Mouse (Mus musculus) cortical plate, adult 2 months (tissue): Measurements from ENCODE around the gene Hoxd8. TPM values are rescaled to one million over a fixed set of nuclear protein-coding genes. Genes with fewer than 3 reads are reported as not detected.

ENCODE experiments used
- H3K27ac ChIP-seq: fragments of 200-500 bp; 2 replicates; pipeline ENCODE4 v1.5.1; 2012; ENCODE audit warnings: low read length, control low read depth, inconsistent platforms; ENCODE audit not compliant: insufficient read depth
- H3K4me1 ChIP-seq: fragments of 200-500 bp; 2 replicates; pipeline ENCODE4 v1.6.1; 2011; ENCODE audit warnings: low read length; ENCODE audit not compliant: control insufficient read depth, insufficient read depth
- H3K4me3 ChIP-seq: fragments of 200-500 bp; 2 replicates; pipeline ENCODE4 v1.5.1; 2011; ENCODE audit warnings: mild to moderate bottlenecking, low read length, control low read depth; ENCODE audit not compliant: insufficient read depth
- CTCF ChIP-seq: fragments of 200-500 bp; IDR thresholded peaks from 2 replicates; pipeline ENCODE4 v1.5.1; 2011; ENCODE audit warnings: mild to moderate bottlenecking, control low read depth, low read length; ENCODE audit not compliant: insufficient read depth; ENCODE audit errors: extremely low read depth
- POLR2A ChIP-seq: fragments of 200-500 bp; IDR thresholded peaks from 2 replicates; pipeline ENCODE4 v1.6.1; 2011; ENCODE audit warnings: mild to moderate bottlenecking, low read length, control low read depth; ENCODE audit not compliant: insufficient read depth; ENCODE audit errors: extremely low read depth
- polyA plus RNA-seq: library from polyadenylated mRNA; depleted of rRNA; stranded (reverse); fragments of >200 nt; gene quantifications from 2 replicates; pipeline ENCODE4 v1.2.3, GENCODE M21; 2012

Hoxd8 gene
- polyA plus RNA-seq, 1 experiment, result not detected

DNA sequence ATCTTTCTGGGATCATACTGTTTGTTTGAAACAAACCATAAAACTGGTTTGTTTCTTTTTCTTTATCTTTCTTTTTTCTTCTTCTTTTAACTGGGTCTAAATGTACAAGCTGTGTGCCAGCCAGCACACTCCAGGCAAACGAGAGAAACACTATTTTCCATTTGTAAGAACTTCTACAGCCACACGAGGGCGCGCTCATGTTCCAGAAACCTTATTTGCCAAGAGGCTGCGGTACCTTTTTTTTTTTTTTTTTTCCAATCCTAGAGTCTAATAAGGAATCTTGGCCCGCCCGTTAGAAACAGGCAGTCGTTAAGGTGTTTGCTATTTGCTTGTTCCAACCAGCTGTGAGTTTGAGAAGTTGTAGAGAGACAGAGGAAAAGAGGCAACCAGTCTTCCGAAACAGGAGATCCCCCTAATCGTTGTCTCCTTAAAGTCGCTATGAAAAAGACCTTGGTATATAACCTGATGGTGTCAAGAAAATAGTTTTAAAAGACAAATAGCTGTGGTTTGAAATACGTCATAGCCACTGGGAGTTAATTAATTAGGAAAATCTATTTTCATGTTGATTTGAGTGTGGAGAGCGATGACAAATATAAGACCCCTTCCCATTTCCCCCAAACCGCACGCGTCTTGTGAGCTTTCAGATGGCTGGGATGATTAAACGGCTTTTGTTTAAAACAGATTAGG is 18.0 kb upstream of the Hoxd8 start:
- H3K4me3 ChIP-seq, result no peak overlapping the region
- H3K27ac ChIP-seq, result no peak overlapping the region
- H3K4me1 ChIP-seq, result no peaks in the 10 kb centered on the region
- TF ChIP-seq POLR2A (no peak), CTCF (peak; percentile 40)

DNA sequence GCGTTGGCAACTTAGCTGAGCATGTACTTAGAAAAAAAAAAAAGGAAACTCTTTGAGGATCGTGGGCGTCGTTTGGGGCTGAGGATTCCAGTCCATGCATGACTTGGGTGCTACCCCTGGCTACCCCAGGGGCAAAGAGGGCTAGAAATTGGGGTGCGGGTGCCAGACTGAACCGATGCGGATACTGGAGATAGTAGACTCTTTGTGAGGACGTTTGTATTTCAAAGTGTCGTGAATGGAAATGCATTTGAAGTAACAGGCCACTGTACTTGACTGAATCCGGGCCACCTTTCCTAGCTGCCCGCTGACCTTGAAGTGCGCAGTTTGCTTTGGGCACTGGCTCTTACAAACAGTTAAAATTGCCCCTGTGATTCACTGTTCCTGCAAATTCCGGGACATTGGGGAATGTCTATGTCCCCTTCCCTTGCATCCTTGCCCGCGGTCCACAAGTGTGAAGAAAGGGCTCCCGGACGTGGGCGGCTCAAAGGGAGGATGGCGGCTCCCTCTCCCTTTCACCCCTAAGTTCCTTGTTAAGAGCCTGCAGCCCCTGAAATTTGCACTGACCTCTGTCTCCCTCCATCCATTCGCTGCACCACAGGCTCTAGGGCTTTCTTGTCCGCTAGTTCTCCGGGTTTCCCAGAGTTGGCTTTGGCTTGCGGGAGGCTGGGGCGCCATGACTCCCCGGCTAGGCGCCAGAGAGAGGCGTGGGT is 17.3 kb upstream of the Hoxd8 start:
- Histone ChIP-seq H3K4me3 (no peak overlapping the region), H3K27ac (no peak overlapping the region), H3K4me1 (no peaks in the 10 kb centered on the region)
- no peak for TF ChIP-seq CTCF
- TF ChIP-seq POLR2A, result no peak

DNA sequence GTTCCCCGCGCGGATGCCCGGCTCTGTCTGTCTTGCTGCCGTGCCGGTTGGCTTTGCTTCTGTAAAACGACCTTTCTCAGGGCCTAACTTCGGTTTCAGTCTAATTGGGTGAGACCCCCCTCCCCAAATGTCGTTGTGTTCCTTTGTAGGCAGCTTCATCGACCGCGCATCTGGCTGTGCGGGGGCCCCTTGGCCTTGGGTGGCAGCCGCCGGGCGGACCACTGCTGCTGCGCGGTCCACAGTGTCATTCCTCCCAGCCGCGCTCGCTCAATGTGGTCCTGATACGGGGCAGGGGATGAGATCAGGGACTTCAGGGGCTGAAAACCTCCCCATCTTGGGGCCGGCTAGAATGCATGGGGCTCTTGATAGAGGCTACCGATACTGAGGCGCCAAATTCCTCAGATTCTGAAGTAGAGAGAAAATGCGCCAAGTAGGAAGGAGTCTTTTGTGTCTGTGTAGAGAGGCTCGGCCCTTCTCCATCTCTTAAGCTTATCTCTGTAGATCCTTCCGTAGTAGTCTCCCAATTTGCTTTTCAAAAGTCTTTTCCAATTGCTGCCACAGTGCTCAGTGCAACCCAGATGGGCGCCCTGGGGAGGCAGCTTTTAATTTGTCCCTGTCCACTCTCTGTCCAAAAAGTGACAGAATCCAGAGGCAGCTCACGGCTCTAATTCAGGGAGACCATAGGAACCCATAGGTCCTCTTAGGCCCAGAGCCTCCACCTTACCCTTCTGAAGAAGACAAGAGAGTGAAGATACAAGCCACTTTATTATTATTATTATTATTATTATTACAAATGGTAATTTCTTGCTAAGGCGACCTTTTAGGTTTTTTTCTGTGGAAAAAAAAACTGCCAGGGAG is 16.5 kb upstream of the Hoxd8 start:
- Histone ChIP-seq H3K4me1 (no peaks in the 10 kb centered on the region), H3K4me3 (no peak overlapping the region), H3K27ac (no peak overlapping the region)
- TF ChIP-seq CTCF (no peak), POLR2A (no peak)

DNA sequence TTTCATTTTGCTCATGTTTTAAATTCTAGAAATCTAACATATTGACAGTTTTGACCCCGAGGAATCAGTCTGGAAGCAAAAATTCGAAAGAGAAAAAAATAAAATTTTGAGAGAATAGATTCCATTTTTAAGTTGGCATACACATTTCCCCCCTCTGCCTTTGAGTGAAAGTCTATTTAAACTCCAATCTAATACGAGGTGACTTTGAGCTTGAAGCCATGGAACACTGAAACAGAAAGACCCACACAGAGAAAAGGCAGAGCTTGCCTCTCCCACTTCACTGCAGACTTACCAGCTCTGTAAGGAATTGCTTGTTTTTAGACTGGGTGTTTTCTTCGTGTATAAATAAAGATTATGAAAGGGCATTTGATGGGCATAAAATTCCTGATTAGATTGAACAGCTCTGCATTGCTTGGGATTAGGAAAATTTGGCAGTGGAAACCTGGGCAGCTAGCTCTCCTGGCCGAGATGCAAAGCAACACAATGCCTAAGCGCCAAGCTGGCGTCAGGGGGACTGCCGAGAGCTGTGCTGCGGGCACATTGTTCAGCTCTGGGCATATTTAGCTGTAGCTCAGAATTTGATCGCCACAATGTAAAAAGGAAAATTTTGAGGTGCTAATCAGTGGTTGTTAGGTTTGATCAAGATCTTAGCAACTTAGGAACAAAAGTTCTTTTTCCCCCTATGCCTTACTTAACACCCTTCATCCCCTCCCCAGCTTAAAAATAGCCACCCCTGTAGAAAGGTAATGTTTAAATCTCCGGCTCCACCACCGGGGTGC is 15.4 kb upstream of the Hoxd8 start:
- Histone ChIP-seq H3K4me1 (no peaks in the 10 kb centered on the region), H3K4me3 (no peak overlapping the region), H3K27ac (no peak overlapping the region)
- TF ChIP-seq POLR2A, result no peak
- TF ChIP-seq CTCF, result no peak

DNA sequence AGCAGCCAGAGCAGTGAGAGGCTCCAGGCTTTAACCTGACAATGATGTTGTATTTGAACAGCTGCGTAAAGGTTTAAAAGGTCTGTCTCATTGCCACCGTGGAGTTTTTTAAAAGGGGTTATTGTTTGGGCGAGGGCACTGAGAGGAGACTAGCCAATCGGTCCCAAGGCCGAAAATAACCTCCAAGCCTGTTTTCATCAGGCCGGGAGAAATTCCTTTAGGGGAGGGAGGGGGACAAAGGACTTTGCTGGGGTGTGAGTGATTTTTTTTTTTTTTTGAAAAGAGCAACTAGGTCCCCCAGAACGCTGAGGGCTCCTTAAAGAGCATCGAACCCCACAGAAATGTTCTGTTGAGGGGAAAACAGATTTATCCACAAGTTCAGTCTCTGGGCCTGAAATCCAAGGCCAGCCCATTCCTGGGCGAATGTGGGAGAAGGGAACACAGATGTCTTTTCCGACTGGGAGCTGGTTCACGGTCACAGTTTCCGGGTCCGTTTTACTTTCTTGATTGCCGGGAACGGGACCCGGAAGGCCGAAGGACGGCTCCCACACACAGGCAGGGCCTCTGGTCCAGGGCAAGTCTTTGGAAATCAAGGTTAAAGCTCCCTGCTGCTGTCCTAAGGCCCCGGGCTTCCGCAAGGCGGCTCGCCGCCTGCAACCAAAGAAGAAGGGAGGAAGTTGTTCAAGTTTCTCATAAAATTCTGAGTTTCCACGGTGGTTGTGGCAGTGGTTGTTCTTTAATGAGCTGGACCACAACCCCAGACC is 14.7 kb upstream of the Hoxd8 start:
- TF ChIP-seq POLR2A (no peak), CTCF (no peak)

DNA sequence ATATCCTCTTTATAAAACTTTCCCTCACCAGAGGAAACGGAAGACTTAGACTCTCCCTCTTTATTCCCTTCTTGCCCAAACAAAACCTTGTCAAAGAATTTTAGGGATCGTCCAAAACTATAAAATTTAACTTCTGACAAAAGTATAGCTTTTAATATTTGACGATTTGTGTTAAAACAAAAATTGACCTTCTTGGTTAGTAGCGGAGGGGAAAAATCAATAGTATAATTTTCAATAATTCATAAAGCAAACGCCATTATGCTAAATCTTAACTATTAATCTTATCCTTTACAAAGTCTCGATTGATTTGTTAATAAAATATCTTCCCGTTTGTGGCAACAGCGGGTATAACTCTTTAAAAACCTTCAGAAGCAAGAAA is 14.1 kb upstream of the Hoxd8 start:
- Histone ChIP-seq H3K4me1 (no peaks in the 10 kb centered on the region), H3K27ac (no peak overlapping the region), H3K4me3 (no peak overlapping the region)
- TF ChIP-seq CTCF (no peak), POLR2A (no peak)

More for the DNA sequence above, 14.7 kb upstream of the Hoxd8 start:
- H3K27ac ChIP-seq, result no peak overlapping the region
- H3K4me3 ChIP-seq, result no peak overlapping the region
- H3K4me1 ChIP-seq, result no peaks in the 10 kb centered on the region

DNA sequence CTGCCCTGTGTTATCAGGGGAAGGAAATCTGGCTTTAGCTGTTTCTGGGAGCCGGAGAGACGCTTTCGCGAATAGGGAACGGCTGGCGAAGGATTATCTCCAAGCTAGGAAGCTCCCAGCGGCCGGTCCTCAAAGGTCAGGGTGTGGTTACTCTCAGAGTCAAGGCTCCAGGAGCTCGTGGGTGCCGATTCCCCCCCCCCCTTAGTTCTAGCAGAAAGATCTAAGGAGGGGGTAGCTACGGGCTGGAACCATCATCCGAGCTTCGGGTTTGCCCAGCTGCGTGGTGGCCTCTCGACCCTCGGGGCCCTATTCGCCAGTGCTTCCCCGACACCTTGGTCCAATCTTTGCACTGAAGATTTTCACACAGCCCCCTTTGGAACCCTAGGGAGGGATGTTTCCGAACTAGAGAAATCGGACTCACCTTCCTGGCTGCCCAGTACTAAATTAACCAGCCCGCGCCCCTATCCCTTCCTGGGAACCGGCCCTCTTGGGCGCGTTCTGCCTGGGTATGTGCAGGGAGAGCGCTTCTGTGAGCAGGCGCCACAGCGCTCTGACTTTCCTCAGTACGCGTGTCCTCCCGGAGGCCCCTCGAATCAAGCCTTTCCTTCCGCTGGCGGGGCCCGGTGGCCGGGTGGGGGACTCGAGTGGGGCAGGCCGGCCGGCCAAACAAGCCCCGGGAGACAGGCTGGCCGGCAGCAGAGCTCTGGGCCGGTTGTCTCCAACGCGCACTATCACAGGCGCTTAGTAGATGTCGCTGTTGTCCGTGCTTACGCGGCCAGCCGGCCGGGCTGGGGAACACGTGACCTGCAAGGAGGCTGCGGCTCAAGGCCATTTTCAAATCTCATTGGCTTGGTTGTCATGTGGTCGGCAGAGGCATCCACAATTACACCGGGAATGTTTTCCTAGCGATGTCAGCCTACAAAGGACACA is 13.1 kb upstream of the Hoxd8 start, which contains the start of gene Hoxd10:
Gene Hoxd10, plus strand, starts transcription at position 903 of the 930 bp plus-strand sequence.
- TF ChIP-seq CTCF (no peak), POLR2A (no peak)
- H3K4me1 ChIP-seq, result no peaks in the 10 kb centered on the region
- no peak within 1 kb of the TSS for H3K27ac ChIP-seq
- no peak within 1 kb of the TSS for H3K4me3 ChIP-seq
